Mouse (Mus musculus) spleen, postnatal 4 days (tissue): ENCODE data around the gene Pdpn.
A peak's percentile ranks its signal among the peaks of the same experiment; 100 is the strongest.
"Not testable (repeated sequence)": the region's sequence is repeated elsewhere in the genome, so short reads cannot be mapped to it uniquely, and the experiment has no call there.

Experiments used
- DNase-seq, 2 experiments: peaks; one replicate each; pipeline ENCODE4 v3.0.0; 2022; ENCODE audit warnings: low spot score in 2 of 2

Gene Pdpn

GRCm38 (mm10) chr4:143299325-143300070, at the start of gene Pdpn:
Gene Pdpn, minus strand, starts transcription at chr4:143299564.
- DNase-seq: no peak

- DNase-seq: no peak
Measured at GRCm38 (mm10) chr4:143348678-143349077, 49.3 kb upstream of the Pdpn start.

DNA sequence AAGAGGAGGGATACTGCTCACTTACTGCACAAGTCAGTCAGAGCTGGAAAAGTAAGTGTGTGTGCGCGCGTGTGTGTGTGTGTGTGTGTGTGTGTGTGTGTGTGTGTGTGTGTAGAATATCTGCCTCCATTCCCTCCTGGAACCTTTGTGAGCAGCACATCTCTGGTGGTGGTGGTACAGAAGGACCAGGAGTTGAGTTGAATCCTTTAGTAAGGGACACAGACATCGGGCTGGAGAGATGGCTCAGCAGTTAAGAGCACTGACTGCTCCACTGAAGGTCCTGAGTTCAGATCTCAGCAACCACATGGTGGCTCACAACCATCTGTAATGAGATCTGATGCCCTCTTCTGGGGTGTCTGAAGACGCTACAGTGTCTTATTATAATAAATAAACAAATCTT, 46.1 kb upstream of the Pdpn start:
- DNase-seq: not testable (repeated sequence)

GRCm38 (mm10) chr4:143341470-143341869, 42.1 kb upstream of the Pdpn start:
- DNase-seq: no peak

DNA sequence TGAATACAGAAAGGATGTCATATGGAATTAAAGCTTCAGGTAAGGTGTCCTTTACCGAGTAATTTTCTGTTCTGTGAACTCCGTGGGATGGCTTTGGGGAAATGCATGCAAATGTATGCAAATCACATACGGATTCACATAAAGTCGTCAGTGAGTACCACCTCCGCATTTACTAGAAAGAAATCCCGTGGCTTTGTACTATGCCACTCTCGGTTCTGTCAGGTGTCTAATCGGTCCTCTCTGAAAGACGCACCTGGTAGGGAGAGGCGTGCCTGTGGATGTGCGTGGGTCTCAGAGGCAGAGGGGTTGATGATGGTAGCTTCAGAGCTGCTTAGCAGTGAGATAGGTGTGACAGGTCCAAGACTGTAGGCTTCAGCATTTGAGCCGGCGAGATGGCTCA, 40.4 kb upstream of the Pdpn start:
- no peak for DNase-seq

DNA sequence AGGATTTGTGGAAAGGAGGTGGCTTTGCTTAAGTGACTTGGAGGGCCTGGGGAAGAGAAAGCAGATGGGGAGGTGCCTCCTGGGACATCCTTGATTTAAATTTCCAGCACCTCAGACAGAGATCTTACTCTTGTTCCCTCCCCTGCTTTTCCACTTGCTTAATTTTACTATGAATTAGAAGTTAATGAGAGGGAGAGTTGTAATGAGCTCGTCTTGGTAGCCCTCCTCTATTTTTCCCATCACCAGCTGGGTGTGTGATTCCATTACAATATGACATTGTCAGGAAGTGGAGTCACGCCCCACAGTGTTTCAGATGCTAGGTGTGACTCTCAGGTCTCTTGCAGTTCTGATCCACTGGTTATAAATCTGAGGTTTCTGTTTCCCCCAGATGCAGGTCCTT, 36.7 kb upstream of the Pdpn start:
- DNase-seq: no peak

DNA sequence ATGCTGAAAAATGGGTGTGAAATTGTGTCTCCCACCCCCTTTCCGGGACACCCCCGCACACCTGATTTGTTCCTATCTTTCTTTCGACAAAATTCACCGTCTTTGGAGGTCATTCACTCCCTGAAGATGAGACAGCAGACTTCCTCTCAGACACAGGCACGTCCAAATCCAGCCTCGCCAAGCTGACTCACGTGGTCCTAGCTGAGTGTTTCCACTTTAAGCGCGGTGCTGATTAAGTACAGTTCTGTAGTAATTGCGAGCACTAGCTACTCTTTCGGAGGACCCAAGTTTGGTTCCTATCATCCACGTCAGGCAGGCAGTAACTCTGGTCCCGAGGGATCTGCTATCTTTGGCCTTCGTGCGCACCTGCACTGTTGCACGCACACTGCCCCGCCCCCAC, 35.6 kb upstream of the Pdpn start:
- DNase-seq: no peak

DNA sequence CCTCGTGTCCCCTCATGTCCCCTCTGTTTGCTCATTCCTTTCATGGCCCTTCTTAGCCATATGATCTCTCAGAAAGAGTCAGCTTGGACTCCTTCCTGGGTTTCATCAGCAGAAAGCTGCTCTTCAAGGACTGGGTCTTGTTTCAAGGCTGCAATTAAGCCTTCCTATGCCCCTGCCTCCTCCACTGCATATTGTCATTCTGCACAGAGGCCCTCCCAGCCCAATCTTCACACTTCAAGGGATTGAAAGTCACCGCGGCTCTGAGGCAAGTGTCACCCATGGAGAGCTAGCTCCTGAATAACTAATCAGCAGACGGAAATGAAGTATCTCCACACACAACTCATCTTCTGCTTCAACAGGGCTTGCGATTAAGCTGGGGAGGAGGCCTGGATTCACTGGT, 34.8 kb upstream of the Pdpn start:
- DNase-seq: no peak

- DNase-seq: no peak
Measured at GRCm38 (mm10) chr4:143331787-143332186, 32.4 kb upstream of the Pdpn start.

GRCm38 (mm10) chr4:143330566-143330965, 31.2 kb upstream of the Pdpn start:
- DNase-seq: no peak

- peak; percentile 36 to 79 for DNase-seq
Measured at GRCm38 (mm10) chr4:143325625-143325941, 26.2 kb upstream of the Pdpn start.

- no peak for DNase-seq
Measured at GRCm38 (mm10) chr4:143324925-143325624, 25.7 kb upstream of the Pdpn start.

DNA sequence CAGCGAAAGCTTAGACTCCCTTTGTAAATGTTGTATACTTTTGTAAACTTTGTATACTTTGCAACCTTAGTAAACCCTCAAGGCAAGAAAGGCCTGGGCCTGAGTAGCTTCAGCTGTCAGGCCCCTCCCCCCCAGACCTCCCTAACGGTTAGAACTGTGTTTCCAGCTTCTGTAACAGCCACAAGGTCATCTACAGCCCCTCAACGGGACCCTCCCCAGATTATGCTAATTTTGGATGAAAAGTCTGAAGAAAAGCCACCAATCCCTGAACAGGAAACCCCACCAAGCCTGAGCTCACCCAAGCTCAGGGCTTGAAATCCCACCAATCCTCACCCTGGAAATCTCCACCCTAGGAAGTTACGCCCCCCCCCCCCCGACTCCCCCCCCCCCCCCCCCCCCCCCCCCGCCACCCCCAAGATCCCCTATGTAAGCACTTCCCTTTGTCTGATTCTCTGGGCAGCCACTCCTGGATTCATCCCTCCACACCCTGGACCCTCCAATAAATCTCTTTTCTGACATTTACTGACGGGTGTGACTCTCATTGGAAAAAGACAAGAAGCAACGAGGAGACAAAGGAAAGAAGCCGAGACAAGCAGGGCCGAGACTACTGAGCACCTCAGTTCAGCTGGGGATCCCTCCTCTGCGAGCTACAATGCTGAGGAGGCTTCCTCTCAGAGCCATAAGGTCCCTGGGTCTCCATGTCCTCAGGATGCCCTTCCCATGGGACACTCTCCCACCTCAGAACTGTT, 25.0 kb upstream of the Pdpn start:
- no peak for DNase-seq

- no peak for DNase-seq
Measured at GRCm38 (mm10) chr4:143313299-143313698, 13.9 kb upstream of the Pdpn start.

DNA sequence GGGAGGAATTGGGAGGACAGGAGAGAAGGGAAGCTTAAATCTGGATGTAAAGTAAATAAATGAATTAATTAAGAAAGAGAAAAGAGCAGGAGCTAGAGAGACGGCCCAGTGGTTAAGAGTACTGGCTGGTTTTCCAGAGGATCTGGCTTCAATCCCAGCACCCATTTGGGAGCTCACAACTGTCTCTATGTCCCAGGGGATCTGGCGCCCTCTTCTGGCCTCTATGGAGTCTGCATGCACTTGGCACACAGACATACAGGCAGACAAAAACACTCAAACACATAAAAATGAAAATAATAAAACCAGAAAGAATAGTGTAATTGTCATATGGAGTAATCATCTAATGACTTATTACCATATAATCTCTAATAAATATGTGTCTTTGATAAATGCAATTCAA, 12.0 kb upstream of the Pdpn start:
- DNase-seq: no peak

GRCm38 (mm10) chr4:143305987-143306772, 6.8 kb upstream of the Pdpn start:
- no peak for DNase-seq

GRCm38 (mm10) chr4:143305031-143305430, 5.7 kb upstream of the Pdpn start:
- no peak for DNase-seq

DNA sequence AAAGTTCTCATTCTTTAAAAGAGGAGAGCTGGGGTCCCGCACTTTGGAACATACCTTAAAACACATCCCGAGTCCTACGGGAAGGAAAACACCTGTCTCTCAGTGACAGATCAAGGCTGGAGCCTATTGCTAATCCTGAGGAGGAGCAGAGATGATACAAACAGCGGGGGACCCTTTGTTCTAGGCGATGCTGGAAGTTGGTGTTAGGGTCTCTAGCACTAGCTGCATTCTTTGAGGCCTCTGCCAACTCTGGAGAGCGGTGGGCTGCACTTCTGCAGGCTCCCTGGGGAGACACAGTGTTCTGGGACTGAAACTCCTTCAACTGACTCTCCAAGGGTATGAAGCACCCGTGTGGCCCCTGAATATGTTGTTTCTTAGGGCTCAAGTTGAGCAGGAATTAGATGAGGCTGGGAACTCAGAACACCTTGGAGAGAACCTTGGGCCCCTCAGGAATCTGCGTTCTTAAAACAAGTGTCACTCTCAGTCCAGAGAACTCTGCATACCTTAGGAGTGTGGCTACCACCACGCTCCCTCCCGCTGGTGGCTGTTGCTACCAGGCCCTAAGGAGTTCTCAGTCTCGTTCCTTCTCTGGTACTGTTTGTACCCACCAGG, 3.0 kb upstream of the Pdpn start:
- no peak for DNase-seq

- DNase-seq: no peak
Measured at GRCm38 (mm10) chr4:143301875-143302274, 2.5 kb upstream of the Pdpn start.

- DNase-seq: no peak
Measured at GRCm38 (mm10) chr4:143301042-143301441, 1.7 kb upstream of the Pdpn start.

DNA sequence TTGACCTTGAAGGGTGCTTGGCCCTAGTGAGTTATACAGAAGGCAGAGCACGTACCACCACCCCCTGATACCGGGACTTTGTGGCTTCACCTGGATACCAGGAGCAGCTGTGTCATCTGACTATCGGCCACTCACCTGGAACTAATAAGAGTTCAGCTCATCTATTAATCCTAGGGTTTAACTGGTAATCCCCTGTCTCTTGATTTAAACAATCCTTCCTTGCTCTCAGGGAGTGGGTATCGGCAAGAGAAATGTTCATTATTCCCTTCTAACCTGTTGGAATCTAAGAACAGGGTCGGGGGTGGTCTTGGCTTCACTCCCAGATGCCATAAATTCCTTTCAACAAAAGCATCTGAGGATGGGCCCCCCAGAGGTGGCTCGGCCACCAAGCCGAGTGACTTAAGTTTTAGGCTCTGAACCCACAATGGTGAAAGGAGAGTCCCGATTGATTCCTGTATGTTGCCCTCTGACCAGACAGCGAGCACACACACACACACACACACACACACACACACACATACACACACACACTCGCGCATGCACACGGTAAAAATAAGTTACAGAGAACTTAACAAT, 837 bp upstream of the Pdpn start:
- no peak for DNase-seq
